Mouse (Mus musculus) lung, postnatal 10 days (tissue): ENCODE measurements at regions not wholly inside any gene's neighbourhood (a gene's known extent, or its start where the extent isn't known, plus 50 kb on each side); places are given as distances from the start of the nearest gene placed in this dataset.
"Not testable (repeated sequence)": the region's sequence is repeated elsewhere in the genome, so short reads cannot be mapped to it uniquely, and the experiment has no call there.

Experiments used
- DNase-seq: peaks from one replicate; pipeline ENCODE4 v3.0.0; 2021

DNA sequence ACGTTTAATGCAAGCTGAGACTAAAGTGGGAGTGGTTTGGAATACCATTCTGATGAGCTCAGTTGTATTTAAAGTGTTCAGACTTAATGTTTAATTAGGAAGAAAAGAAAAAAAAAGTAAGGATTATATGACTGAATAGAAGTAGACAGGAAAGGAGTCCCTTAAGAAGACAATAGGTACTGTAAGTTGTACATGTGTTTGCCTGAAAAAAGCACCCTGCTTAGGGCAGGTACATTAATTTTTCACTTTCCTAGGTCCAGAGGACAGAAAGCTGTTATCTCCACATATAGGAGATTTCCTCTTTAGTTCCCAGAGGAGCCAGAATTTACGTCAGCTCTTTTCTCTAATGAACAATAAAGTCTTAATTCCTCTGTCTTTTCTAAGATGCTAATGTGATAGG is 58.5 kb downstream of the Olfr987 start:
- no peak for DNase-seq

DNA sequence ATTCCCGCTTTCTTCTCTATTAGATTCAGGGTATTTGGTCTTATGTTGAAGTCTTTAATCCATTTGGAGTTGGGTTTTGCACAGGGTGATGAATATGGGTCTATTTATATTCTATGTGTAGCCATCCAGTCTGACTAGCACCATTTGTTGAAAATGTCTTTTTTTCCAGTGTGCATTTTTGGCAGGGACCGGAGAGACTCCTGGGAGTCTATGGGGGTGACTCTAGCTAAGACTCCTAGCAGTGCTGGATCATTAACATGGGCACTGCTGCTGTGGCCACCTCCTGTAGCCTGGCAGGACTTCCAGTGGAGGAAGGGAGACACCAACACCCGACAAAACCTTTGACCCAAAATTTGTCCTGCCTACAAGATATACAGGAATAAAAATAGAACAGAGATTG is 61.0 kb downstream of the Olfr987 start:
- no peak for DNase-seq

DNA sequence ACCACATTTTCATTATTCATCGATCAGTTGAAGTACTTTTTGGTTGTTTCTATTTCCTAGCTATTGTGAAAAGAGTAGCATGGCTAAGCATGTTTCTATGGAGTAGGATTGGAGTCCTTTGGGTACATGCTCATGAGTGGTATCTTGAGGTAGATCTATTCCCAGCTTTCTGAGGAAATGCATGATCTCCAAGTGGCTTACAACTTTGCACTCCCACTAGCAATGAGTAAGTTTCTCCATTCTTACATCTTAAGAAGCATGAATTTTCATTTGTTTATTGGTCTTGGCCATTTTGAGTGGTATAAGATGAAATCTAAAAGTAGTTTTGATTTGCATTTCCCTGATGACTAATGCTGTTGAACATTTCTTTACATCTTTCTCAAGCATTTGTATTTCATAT is 61.7 kb downstream of the Olfr987 start:
- no peak for DNase-seq

DNA sequence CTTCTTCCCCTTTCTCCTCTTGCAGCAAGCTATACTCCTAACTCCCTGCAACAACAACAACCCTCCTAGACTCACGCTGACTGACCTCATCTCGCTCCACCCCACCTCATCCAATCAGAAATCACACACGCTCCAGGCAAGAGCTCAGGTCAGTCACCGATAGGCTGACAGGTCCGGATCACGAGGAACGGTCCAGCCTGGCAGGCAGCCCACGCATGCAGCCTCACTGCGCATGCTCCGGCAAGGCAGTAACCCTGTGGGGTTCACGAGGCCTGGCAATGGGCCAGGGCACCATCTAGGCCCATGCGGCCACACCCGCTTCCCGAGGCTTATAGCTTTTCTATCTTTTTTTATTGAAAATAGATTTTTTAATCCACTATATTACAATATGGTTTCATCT is 69.8 kb upstream of the Lrrc55 start:
- not testable (repeated sequence) for DNase-seq

DNA sequence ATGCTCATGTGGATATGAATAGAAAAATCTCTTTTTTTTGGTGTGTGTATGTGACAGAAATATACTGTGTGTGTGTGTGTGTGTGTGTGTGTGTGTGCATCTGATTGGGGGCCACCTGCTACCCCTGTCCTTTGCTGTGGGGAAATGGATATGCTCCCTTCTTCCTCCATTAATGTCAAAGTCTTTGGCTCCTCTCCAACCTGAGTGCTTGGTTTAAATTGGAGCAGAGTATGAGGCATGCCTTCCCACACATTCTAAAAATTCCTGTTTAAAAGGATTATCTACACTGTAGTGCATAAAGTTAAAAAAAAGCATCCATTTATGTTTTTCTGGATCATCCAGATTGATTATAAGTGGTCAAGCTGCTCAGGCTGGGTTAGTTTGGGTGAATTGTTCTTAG is 68.7 kb upstream of the Lrrc55 start:
- DNase-seq = no peak

DNA sequence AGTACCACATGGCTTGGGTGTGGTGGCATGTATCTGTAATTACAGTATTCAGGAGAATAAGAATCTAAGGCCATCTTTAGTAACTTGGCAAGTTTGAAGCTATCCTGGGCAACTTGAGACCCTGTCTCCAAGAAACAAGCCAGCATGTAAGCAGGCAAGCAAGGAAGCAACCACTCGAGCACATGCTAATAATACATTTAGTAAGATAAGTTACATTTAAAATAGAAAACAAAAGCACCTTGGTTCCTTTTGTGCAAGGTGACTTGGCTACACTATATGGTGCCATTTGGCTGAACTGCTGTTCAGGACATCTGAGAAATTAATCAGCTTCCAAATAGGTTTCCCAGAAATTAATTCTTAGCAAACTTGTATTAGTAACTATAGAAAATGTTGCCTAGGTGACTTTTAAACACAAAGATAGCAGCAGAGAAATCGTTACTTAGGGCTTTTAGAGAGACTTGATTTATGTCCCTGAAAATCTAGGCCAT is 68.1 kb upstream of the Lrrc55 start:
- DNase-seq = no peak

DNA sequence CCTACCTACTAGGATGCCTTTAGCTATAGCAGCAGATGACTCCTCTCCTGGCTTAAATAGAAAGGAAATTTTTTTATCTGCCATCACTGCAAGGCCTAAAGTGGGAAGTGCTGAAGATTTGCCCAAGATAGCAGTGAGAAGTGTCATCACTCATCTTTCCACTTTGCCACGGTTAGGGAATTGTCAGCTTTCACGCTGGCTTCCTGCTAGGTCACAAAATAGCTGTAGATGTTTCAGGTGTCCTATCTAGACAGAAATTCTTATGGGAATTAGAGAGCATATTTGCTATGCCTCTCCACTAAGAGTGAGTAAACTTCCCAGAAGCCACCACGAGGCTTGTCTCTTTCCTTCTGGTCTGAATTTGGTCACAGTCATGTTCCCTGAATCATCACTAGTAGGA is 60.4 kb upstream of the Lrrc55 start:
- DNase-seq = no peak

DNA sequence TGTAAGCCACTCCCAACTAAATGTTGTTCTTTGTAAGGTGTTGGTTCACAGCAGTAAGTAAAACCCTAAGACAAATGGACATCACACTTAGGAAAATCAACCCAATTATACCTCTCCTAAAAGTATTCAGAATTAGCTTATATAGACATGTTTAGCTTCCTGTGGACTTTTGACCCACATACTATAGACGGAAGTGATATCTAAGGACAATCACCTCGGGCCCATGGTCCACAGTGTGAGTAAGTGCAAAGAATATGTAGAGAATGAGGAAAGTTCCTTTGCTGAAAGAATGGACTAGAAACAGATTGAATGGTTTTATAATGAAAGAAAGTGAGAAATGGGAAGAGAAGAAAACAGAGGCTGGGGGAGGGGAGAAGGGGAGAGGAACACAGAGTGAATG is 58.6 kb upstream of the Lrrc55 start:
- no peak for DNase-seq

DNA sequence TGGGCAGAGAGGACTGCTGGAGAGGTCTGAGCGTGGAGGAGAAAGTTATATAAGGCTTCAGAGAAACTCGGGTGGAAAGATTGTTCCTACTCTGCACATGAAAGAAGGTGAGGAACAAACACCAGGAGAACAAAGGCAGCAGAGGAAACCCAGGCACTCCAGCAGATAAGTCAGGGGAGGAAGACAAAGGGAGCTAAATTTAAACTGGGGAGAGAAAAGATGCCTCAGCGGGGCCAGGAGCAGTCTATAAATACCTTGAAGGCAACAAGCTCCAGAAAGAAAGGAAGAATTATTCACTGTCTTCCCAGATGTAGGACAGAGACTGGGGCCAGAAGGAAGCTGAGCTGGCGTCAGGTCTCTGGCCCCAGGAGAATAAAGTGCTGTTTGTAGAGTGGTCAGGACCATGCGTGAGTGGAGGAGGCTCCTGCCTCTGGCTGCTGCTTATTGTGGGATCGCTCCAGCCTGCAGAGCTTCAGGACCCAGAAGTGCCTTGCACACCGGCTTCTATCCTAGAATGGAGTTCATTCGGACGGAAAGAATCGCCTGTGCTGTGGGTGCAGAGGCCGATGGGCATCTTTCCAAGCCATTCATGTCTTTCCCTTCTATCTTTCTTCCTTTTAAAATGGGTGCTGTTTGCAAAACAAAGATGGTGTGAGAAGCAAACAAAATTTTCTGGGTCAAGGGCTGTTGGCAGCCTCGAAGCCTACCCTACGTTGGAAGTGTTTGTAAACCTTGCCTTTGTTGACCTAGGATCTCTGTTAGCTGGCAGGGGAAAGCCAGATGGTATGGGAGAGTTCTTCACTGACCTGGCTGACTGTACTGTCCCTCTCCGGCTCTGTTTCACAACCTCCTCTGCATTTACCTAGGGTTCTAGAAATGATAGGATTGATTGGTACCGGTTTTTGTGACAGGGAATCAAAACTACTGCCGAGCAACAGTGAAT is 55.6 kb upstream of the Lrrc55 start:
- DNase-seq = peak; percentile 19

DNA sequence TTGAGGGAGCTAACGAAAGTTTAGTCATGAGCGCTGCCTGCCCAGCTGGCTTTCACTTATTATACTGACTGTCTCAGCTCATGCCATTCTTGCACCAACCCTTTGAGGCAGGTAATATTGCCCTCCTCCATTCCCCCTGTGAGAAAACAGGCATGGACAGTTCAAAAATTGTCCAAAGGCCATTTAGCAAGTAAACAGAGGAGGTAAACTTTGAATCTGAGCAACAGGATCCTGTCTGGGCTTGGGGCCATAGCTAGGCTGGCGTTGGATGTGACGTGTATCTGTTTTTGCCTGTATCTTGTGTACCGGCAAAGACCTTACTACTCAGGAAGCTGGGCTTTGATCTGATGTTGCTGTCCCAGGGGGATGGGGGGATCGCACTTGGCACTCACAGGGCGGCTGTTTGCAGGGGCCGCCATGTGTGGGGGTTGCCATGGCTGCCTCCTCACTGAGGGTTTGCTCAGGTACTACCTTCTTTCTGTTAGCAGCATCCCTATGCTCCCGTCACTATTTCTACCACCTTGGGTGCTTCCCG is 53.1 kb upstream of the Lrrc55 start:
- peak; percentile 30 for DNase-seq
